Comparison of ENCODE assay signal across 17 mouse cellular contexts in the genomic region with DNA sequence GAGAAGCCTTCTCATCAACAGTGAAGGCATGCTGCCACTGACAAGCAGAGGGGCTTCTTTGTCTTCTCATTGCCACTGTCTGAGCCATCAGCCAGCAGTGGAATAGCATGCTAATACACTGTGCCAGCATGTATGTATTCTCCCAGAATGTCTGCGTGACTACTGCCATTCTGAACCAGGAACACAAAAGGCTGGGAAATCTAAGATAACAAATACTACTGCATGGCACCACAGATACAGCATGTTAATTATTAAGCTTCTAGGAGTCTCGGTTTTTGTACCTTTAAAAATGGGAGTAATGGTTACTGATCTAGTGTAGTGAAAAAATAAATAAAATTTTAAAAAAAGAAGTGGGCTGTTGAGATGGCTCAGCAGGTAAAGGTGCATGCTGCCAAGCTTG.
"Had no signal": no experiment of that assay in that cellular context is flagged by ENCODE, and none has a peak within 500 bp of the region (broad histone marks: within the 10 kb centered on the region; RNA-seq: fewer than 3 reads in every experiment).

No protein-coding gene starts in this region.

- H3K4me3 ChIP-seq: lung, embryonic 15.5 days; megakaryocyte, embryonic 14.5 days; midbrain, embryonic 13.5 days; midbrain, embryonic 15.5 days; neural tube, embryonic 12.5 days; stomach, embryonic 15.5 days had no signal

- H3K4me1 ChIP-seq: lung, embryonic 15.5 days; midbrain, embryonic 13.5 days; midbrain, embryonic 15.5 days; neural tube, embryonic 12.5 days; stomach, embryonic 15.5 days had no signal

- H3K9me3 ChIP-seq: lung, embryonic 15.5 days; midbrain, embryonic 13.5 days; midbrain, embryonic 15.5 days; stomach, embryonic 15.5 days had no signal

- DNase-seq: lung, adult 2 months; lung, postnatal 14 days; lung, postnatal 36 days; right cerebral cortex, postnatal 14 days; thymus, adult 2 months; thymus, postnatal 25 days; thymus, postnatal 4 days had no signal

- H3K4me2 ChIP-seq: lung, embryonic 15.5 days; midbrain, embryonic 11.5 days; midbrain, embryonic 13.5 days; midbrain, embryonic 15.5 days; neural tube, embryonic 12.5 days; stomach, embryonic 15.5 days had no signal

- ATAC-seq: lung, postnatal 0 days; midbrain, embryonic 13.5 days; midbrain, embryonic 15.5 days had no signal

- H3K27me3 ChIP-seq: lung, embryonic 15.5 days; midbrain, embryonic 13.5 days; midbrain, embryonic 15.5 days; neural tube, embryonic 12.5 days; stomach, embryonic 15.5 days had no signal

- H3K9ac ChIP-seq: lung, embryonic 15.5 days; midbrain, embryonic 13.5 days; midbrain, embryonic 15.5 days; neural tube, embryonic 12.5 days; stomach, embryonic 15.5 days had no signal

- H3K27ac ChIP-seq: lung, embryonic 15.5 days; macrophage; midbrain, embryonic 13.5 days; midbrain, embryonic 15.5 days; neural tube, embryonic 12.5 days; stomach, embryonic 15.5 days; stomach, postnatal 0 days had no signal

- H3K36me3 ChIP-seq: lung, embryonic 15.5 days; midbrain, embryonic 13.5 days; midbrain, embryonic 15.5 days; neural tube, embryonic 12.5 days; stomach, embryonic 15.5 days had no signal
